Mouse (Mus musculus): ENCODE data around the gene Cd200r3. TPM values are rescaled to one million over a fixed set of nuclear protein-coding genes. Genes with fewer than 3 reads are reported as not detected.
A peak's percentile ranks its signal among the peaks of the same experiment; 100 is the strongest.

Gene Cd200r3
- polyA plus RNA-seq, 1 experiment from 2014 or later, result 2.0 TPM

- WGBS, result 43% methylated on average over 2 of the region's 2 CpGs
- Histone ChIP-seq H3K4me1 (ENCODE audit: control insufficient read depth, insufficient read depth, low read length) (no peaks in the 10 kb centered on the region), H3K9ac (ENCODE audit: low read depth, low read length) (no peak overlapping the region), H3K36me3 (ENCODE audit: control insufficient read depth, insufficient read depth, low read length) (no peaks in the 10 kb centered on the region), H3K4me2 (ENCODE audit: low read depth, low read length) (no peak overlapping the region), H3K4me3 (ENCODE audit: low read depth, low read length) (no peak overlapping the region), H3K27ac (replicated peaks; ENCODE audit: low read depth, low read length) (no peak overlapping the region), H3K27me3 (replicated peaks; ENCODE audit: control insufficient read depth, insufficient read depth, low read length) (no peaks in the 10 kb centered on the region), H3K9me3 (ENCODE audit: control insufficient read depth, low read length) (no peaks in the 10 kb centered on the region)
- no peak for ATAC-seq (ENCODE audit: low read depth)
- peak; percentile 41 for DNase-seq (ENCODE audit: low spot score)
These were observed 87.3 kb downstream of the Cd200r3 start for GRCm38 (mm10) chr16:45030796-45031195.

Other genes starting within 250 kb of the Cd200r3 start
- gene Nepro, start 219.4 kb upstream of the Cd200r3 start, polyA plus RNA-seq (2014; fragmentation: Nextera tagmentation; extraction: Ambion mirVana), result 7.9 and 8.8 TPM in 2 replicates
- 27.8 and 30.3 TPM in 2 replicates for gene Gtpbp8, start 197.3 kb upstream of the Cd200r3 start, polyA plus RNA-seq (2014; fragmentation: Nextera tagmentation; extraction: Ambion mirVana)
- 1.5 and 2.1 TPM in 2 replicates for gene Cd200r1, start 177.9 kb upstream of the Cd200r3 start, polyA plus RNA-seq (2014; fragmentation: Nextera tagmentation; extraction: Ambion mirVana)
- gene Cd200r4, start 131.9 kb upstream of the Cd200r3 start, polyA plus RNA-seq (2014; fragmentation: Nextera tagmentation; extraction: Ambion mirVana), result 0.20 and 0.56 TPM in 2 replicates
- gene Cd200r2, start 76.6 kb upstream of the Cd200r3 start, polyA plus RNA-seq (2014; fragmentation: Nextera tagmentation; extraction: Ambion mirVana), result not detected in 2 replicates
- 103 and 105 TPM in 2 replicates for gene Ccdc80, start 149.7 kb downstream of the Cd200r3 start, polyA plus RNA-seq (2014; fragmentation: Nextera tagmentation; extraction: Ambion mirVana)
- gene Slc35a5, start 215.0 kb downstream of the Cd200r3 start, polyA plus RNA-seq (2014; fragmentation: Nextera tagmentation; extraction: Ambion mirVana), result 17.1 TPM in 2 replicates
- gene Atg3, start 215.1 kb downstream of the Cd200r3 start, polyA plus RNA-seq (2014; fragmentation: Nextera tagmentation; extraction: Ambion mirVana), result 38.2 and 40.0 TPM in 2 replicates

All from embryonic facial prominence, embryonic 14.5 days (tissue).